Mouse (Mus musculus) C2C12 (cell line): ENCODE measurements around the gene Cog8. TPM values are rescaled to one million over a fixed set of nuclear protein-coding genes. Genes with fewer than 3 reads are reported as not detected.
A peak's percentile ranks its signal among the peaks of the same experiment; 100 is the strongest.
"Not testable (repeated sequence)": the region's sequence is repeated elsewhere in the genome, so short reads cannot be mapped to it uniquely, and the experiment has no call there.

ENCODE experiments used
- H3K27me3 ChIP-seq: one replicate; pipeline ENCODE4 v1.6.1; 2011; ENCODE audit not compliant: control insufficient read depth, insufficient read depth, insufficient read length
- H3K36me3 ChIP-seq: one replicate; pipeline ENCODE4 v1.6.1; 2011; ENCODE audit not compliant: control insufficient read depth, insufficient read depth
- H3K4me3 ChIP-seq: one replicate; pipeline ENCODE4 v1.5.1; 2011; ENCODE audit warnings: mild to moderate bottlenecking, control low read depth; ENCODE audit not compliant: poor library complexity, insufficient read depth, severe bottlenecking
- H3K79me2 ChIP-seq: one replicate; pipeline ENCODE4 v1.6.1; 2011; ENCODE audit not compliant: control insufficient read depth, insufficient read depth
- H3K79me3 ChIP-seq: one replicate; pipeline ENCODE4 v1.6.1; 2011; ENCODE audit warnings: low read depth, control low read depth
- H3ac ChIP-seq: one replicate; pipeline ENCODE3; 2011; ENCODE audit warnings: low read depth; ENCODE audit not compliant: control insufficient read depth, insufficient read length
- CEBPB ChIP-seq: IDR thresholded peaks from one replicate; pipeline ENCODE4 v1.6.1; 2011; ENCODE audit warnings: low read depth, mild to moderate bottlenecking, control low read depth, moderate library complexity
- CTCF ChIP-seq: IDR thresholded peaks from one replicate; pipeline ENCODE4 v1.5.1; 2011; ENCODE audit not compliant: control insufficient read depth, insufficient read depth, insufficient read length
- FOSL1 ChIP-seq: IDR thresholded peaks from one replicate; pipeline ENCODE4 v1.8.0; 2011; ENCODE audit warnings: mild to moderate bottlenecking, low read length; ENCODE audit not compliant: poor library complexity, insufficient read depth, severe bottlenecking
- MAX ChIP-seq: IDR thresholded peaks from one replicate; pipeline ENCODE4 v1.6.1; 2011; ENCODE audit warnings: mild to moderate bottlenecking, control low read depth
- MYOD1 ChIP-seq: IDR thresholded peaks from one replicate; pipeline ENCODE4 v1.6.1; 2011; ENCODE audit warnings: low read depth; ENCODE audit not compliant: control insufficient read depth, insufficient read length
- MYOG ChIP-seq: IDR thresholded peaks from one replicate; pipeline ENCODE4 v1.6.1; 2011; ENCODE audit not compliant: control insufficient read depth, insufficient read length; ENCODE audit errors: extremely low read depth
- USF1 ChIP-seq: IDR thresholded peaks from one replicate; pipeline ENCODE4 v1.6.1; 2011; ENCODE audit warnings: low read depth, mild to moderate bottlenecking, control low read depth, moderate library complexity
- polyA plus RNA-seq: library from polyadenylated mRNA; unstranded; fragments of >200 nt; fragmentation: generic; extraction: Trizol; gene quantifications from one replicate; pipeline ENCODE4 v1.2.1, GENCODE M21; 2012; ENCODE audit warnings: missing spikeins

The Cog8 gene
- polyA plus RNA-seq, 1 experiment = 20.1 TPM

GRCm38 (mm10) chr8:107014915-107015314 lies 41.6 kb downstream of the Cog8 start:
- no peaks in the 10 kb centered on the region for H3K79me3 ChIP-seq
- no peak overlapping the region for H3ac ChIP-seq
- H3K36me3 ChIP-seq = peaks cover 25% of the 10 kb centered on the region
- TF ChIP-seq CTCF (no peak), USF1 (no peak), MYOG (no peak), MAX (no peak), CEBPB (no peak), MYOD1 (no peak), FOSL1 (no peak)
- no peak overlapping the region for H3K4me3 ChIP-seq
- no peaks in the 10 kb centered on the region for H3K79me2 ChIP-seq
- H3K27me3 ChIP-seq = no peaks in the 10 kb centered on the region

- TF ChIP-seq CTCF (no peak), USF1 (no peak), MYOG (no peak), MYOD1 (no peak), MAX (no peak), CEBPB (no peak), FOSL1 (no peak)
These were observed 43.8 kb downstream of the Cog8 start for GRCm38 (mm10) chr8:107012666-107013065.

GRCm38 (mm10) chr8:107007795-107008194 lies 48.7 kb downstream of the Cog8 start:
- Histone ChIP-seq H3K4me3 (no peak overlapping the region), H3ac (no peak overlapping the region), H3K79me3 (no peaks in the 10 kb centered on the region), H3K79me2 (no peaks in the 10 kb centered on the region), H3K36me3 (peaks cover 48% of the 10 kb centered on the region), H3K27me3 (no peaks in the 10 kb centered on the region)
- TF ChIP-seq FOSL1 (no peak), CTCF (no peak), MYOG (no peak), CEBPB (no peak), MYOD1 (no peak), MAX (no peak), USF1 (no peak)

More at GRCm38 (mm10) chr8:107012666-107013065, 43.8 kb downstream of the Cog8 start:
- H3K36me3 ChIP-seq = peaks cover 38% of the 10 kb centered on the region
- no peaks in the 10 kb centered on the region for H3K79me3 ChIP-seq
- no peak overlapping the region for H3ac ChIP-seq
- H3K27me3 ChIP-seq = no peaks in the 10 kb centered on the region
- no peaks in the 10 kb centered on the region for H3K79me2 ChIP-seq
- H3K4me3 ChIP-seq = no peak overlapping the region

GRCm38 (mm10) chr8:107002532-107002931 lies 54.0 kb downstream of the Cog8 start:
- no peak overlapping the region for H3ac ChIP-seq
- H3K27me3 ChIP-seq = no peaks in the 10 kb centered on the region
- H3K36me3 ChIP-seq = peaks cover 22% of the 10 kb centered on the region
- TF ChIP-seq FOSL1 (no peak), CTCF (peak; percentile 83), MAX (peak; percentile 41)
- no peaks in the 10 kb centered on the region for H3K79me3 ChIP-seq
- H3K79me2 ChIP-seq = no peaks in the 10 kb centered on the region
- H3K4me3 ChIP-seq = no peak overlapping the region

GRCm38 (mm10) chr8:106999068-106999467 lies 57.4 kb downstream of the Cog8 start:
- Histone ChIP-seq H3K4me3 (no peak overlapping the region), H3K36me3 (peaks cover 18% of the 10 kb centered on the region), H3ac (no peak overlapping the region), H3K79me2 (no peaks in the 10 kb centered on the region), H3K27me3 (no peaks in the 10 kb centered on the region), H3K79me3 (no peaks in the 10 kb centered on the region)
- TF ChIP-seq CEBPB (no peak), CTCF (no peak), USF1 (no peak), MYOG (no peak), MYOD1 (no peak), MAX (no peak), FOSL1 (no peak)

GRCm38 (mm10) chr8:106997416-106997815 lies 59.1 kb downstream of the Cog8 start:
- TF ChIP-seq CEBPB (peak; percentile 34), MYOG (no peak), CTCF (no peak), MYOD1 (no peak), FOSL1 (no peak), MAX (peak; percentile 26), USF1 (no peak)
- H3ac ChIP-seq = no peak overlapping the region
- H3K79me2 ChIP-seq = no peaks in the 10 kb centered on the region
- H3K4me3 ChIP-seq = no peak overlapping the region
- H3K79me3 ChIP-seq = no peaks in the 10 kb centered on the region
- peaks cover 13% of the 10 kb centered on the region for H3K36me3 ChIP-seq
- no peaks in the 10 kb centered on the region for H3K27me3 ChIP-seq

GRCm38 (mm10) chr8:106996339-106996738 lies 60.1 kb downstream of the Cog8 start:
- H3K4me3 ChIP-seq, H3K79me3 ChIP-seq, H3K27me3 ChIP-seq, H3K79me2 ChIP-seq, H3ac ChIP-seq: not testable (repeated sequence)
- peaks cover 12% of the 10 kb centered on the region for H3K36me3 ChIP-seq
